Mouse (Mus musculus) cerebellum, adult 9-11 months (tissue): ENCODE data around the gene Exd1.
A peak's percentile ranks its signal among the peaks of the same experiment; 100 is the strongest.
"Not testable (repeated sequence)": the region's sequence is repeated elsewhere in the genome, so short reads cannot be mapped to it uniquely, and the experiment has no call there.

Experiments
- DNase-seq: peaks from one replicate; pipeline ENCODE4 v3.0.0; 2022

The Exd1 gene

DNA sequence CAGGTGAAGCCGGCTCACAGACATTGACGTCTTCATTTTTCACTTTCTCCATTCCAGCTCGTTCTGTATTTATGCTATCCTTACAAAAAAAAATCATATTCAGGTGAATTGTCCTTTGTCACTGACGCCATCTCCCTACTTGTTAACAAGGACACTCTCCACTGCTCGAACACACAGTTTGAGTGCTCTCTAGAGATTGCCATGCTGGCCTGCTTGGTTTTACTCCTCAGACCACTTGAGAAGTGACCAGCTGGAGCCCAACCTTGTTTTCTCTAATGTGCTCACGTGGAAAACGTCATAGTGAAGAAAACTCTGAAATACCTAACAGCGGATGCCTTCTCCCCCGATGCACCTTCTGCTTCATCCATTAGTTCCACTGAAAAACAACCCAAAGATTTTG is 8.6 kb downstream of the Exd1 start:
- DNase-seq, result no peak

DNA sequence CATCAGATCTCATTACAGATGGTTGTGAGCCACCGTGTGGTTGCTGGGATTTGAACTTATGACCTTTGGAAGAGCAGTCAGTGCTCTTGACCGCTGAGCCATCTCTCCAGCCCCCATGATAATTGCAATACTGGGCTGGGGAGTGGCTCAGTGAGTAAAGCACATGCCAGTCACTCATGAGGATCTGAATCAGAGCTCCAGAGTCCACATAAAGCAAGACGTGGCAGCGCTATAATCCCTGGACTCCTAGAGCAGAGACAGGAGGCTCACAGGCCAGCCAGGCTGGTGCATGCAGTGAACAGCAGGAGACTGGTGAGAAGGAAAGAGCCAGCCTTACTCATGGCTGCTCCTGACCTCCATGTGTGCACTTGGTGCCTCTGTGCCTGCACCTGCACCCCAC is 22.0 kb downstream of the Exd1 start:
- DNase-seq, result no peak

DNA sequence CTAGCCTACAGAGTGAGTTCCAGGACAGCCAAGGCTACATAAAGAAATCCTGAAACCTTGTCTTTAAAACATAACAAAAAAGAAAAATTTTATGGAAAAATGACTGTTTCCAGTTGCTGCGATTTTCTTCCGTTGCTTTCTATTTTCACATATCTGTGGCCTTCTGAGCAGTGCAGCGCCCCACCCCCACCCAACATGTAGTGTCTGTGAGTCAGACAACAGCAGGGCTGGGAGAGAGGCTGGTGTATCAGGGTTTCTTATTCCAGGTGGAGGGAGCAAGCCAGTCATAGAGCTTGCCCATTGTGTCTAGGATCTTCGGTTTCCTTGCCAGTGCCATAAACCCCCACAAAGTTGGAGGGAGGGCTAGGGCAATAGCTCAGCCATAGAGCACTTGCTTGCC is 23.6 kb downstream of the Exd1 start:
- DNase-seq, result no peak

DNA sequence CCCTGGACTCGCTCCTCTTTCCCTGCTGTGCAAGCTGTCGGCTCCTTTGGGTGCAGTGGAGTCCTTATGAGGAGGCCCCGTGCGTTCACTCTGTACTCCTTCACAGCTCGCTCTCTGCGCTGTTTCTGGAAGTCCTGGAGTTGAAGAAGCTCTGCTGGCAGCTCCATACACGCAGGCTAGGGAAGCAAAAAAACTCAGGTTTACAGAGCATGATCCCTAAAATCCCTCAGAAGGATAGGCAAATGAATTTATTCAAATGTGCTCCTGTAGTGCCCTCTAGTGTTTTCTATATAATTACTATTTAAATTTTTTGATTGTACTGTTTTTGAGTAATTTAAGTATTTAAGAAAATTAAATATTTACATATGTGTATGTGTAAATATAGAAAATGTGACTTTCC is 26.9 kb downstream of the Exd1 start:
- no peak for DNase-seq

DNA sequence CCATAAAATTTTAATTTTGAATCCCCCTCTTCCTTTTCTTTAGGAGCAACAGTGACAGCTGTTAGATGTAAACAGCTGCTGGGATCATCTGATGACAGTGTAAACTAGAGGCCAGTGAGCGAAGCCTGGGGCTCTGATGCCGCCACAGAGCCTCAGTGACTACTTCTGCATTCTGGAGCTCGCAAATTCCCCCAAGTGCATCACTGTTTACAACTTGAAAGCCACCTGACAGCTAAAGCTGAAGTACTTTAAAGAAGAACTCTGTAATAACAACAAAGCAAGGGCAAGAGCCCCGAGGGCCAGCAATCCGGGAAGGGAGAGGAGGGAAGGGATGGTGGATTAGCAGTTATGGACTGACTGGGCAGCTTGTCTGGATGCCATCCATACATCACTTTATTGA is 30.6 kb downstream of the Exd1 start:
- DNase-seq, result no peak

DNA sequence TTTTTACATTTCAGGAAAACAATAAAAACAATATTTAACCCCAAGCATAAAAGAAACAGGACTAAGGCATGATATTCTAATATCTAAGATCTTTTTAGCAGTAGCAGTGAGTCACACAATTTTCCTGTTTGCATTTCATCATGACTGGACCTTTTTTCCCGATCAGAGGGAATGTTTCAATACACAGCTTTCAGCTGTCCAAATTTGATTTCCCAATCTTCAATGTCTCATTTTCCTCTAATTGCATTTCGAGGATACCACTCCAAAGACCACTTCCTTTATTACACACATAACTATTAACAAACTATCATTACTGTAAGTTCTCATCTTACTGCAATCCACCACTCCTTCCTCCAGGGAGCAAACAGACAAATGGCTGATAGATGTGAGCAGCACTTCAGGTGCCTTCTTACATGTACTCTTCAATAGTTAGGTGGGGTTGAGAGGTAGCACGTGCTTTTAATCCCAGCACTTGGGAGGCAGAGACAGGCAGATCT is 33.4 kb downstream of the Exd1 start:
- DNase-seq, result no peak

DNA sequence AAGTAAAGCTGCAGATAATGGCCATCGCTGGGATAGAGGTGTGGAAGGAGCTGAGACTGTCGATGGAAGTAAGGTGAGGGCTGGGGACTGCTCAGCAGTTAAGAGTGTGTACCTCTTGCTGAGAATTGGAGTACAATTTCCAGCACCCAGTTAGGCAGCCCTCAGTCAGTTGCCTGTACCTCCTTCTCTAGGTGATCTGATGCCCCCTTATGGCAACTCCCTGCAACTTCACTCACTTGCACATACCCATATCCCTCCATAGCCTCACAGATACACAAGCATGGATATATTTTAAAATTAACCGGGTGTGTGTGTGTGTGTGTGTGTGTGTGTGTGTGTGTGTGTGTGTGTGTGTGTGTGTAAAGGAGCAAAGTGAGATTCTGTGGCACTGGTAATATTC is 35.1 kb downstream of the Exd1 start:
- DNase-seq, result no peak

DNA sequence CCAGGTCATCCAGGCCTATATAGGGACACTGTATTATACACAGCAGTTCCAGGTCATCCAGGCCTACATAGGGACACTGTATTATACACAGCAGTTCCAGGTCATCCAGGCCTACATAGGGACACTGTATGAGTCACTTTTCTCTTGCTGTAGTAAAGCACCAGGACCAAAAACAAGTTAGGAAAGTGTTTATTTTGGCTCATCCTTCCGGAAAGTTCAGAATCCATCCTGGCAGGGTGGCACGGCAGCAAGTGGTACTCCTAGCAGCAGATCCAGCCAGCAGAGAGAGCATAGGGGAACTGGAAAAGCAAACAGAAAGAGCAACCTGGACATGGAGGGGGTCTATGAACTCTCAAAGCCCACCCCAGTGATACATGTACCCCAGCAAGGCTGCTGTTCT is 36.6 kb downstream of the Exd1 start:
- DNase-seq, result no peak

DNA sequence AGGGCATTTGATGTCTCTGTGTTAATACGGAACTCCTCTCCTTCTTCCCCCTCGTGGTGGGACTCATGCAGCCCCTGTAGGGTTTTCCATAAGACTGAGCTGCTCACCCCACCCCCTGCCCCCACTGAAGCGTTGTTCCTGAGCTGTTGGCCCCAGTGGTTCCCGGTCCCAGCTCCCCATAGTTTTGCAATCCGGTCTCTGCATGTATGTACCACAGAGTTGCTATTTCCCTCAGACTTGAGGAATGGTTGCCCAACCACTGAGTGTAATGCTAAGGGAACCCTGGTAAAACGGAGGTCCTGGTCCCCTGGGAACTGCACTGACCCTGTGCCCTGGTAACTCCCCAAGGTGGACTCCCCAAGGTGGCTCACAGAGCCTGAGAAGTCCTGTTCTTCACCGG is 38.9 kb downstream of the Exd1 start:
- DNase-seq, result not testable (repeated sequence)

DNA sequence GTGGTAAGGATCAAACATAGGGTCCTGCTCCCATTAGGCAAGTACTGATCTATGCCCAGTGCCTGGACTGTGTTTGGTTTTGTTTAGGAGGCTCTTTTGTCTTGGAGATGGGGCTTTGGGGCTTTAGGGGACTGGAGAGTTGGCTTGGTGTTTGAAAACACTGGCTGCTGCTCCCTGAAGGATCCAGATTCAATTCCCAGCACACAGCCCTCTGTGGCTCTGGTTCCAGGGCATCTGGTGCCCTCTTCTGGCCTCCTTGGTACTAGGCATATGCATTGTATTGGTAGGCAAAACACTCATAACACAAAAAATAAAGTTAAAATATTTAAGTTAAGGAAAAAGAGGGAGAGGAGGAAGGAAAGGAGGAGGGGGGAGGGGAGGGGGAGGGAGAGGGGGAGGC is 40.3 kb downstream of the Exd1 start:
- no peak for DNase-seq

DNA sequence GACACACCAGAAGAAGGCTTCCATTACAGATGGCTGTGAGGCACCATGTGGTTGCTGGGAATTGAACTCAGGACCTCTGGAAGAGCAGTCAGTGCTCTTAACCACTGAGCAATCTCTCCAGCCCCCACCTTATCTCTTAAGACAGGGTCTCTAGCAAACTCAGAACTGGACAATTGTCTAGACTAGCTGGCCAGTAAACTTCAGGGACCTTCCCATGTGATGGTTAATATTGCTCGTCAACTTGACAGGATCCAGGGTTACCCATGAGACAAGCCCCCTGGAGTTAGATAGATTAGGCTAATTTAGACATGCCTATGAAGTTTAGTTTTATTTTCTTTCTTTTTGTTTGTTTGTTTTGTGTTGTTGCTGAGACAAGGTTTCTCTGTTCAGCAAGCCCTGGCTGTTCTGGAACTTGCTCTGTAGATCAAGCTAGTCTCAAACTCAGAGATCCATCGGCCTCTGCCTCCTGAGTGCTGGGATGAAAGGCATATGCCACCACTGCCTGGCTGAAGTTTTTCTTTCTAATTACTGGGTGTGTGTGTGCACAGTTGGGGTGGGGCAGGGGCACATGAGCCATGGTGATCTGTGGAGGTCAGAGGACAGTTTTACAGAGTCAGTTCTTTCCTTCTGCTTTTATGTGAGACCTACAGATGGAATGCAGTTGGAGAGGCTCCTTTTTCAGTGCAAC is 46.3 kb downstream of the Exd1 start:
- DNase-seq, result no peak

DNA sequence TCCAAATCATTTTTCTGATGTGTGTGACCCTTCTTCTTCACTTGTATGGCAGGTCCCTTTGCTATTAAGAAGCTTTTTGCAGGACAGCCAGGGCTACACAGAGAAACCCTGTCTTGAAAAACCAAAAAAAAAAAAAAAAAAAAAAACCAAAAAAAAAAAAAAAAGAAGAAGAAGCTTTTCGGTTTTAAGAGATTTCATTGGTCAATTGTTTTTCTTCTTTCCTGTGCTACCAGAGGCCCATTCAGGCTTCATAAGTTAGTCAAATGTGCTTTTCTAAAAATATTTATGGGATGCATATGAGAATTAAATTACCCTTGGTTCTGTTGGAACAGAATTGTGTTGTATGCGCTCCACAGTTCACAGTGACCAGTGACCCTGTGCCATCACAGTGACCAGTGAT is 48.6 kb downstream of the Exd1 start:
- DNase-seq, result no peak

DNA sequence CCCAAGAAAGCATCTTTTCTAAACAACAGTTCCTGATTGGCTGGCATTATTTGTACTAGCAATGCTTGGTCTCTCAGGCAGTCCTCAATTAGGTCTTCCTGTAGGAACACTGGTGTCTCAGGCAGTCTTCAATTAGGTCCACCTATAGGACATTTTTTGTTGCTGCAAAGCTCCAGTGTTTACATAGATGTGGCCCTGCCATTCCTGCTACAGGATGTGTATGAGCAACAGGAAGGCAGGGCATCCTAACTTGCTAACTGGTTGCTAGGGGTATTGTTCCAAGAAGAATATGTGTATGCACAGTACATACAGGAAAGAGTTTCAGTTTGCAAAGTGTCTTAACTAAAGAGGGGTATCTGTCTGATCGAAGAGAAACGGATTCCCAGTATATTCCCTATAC is 51.3 kb downstream of the Exd1 start:
- no peak for DNase-seq

DNA sequence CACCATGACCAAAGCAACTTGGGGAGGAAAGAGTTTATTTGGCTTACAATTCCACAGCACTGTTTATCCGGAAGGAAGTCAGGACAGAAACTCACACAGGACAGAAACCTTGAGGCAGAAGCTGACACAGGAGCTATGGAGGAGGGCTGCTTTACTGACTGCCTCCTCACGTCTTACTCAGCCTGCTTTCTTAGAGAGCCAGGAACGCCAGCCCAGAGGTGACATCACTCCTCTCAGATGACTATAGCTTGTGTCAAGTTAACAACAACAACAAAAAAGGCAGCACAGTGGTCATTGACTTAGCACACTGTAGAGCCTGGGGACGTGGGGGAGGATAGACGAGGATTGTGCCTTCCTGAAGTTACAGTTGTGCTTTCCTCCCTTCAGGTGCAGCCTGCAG is 55.5 kb downstream of the Exd1 start:
- no peak for DNase-seq

DNA sequence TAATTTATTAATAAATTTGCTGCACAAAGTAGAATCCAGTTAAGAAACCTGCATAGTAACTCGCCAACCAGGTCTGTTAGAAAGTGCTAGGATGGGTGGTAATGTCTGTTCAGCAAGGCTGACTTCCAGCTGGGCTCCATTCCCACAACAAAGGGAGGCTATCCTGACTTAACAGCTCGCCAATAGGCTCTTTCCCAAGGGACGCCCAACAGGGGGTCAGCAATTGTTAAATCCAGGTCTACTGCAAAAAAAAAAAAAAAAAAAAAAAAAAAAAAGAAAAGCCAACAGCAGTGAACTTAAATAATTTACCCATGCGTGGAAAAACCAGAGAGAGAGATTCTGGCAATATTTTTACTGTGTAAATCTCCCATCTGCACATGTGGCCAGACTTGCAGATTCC is 60.9 kb downstream of the Exd1 start:
- no peak for DNase-seq

DNA sequence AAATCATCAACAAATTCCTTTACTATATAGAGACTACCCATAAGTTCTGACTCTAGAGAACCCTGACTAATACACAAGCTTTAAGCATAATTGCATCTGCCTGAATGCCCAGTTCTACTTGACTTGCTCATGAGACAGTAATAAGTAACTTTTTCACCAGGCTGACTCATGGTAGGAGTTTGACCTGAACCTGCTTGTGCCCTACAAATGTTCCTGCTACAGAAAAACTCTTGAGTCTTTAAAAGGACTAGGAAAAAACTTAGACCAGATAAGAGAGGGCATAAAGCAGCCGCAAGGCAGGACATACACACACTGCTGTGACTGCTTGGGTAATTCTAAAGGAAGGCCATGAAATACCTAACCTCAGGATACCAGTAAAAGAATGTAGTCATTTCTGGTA is 65.1 kb downstream of the Exd1 start:
- DNase-seq, result no peak

DNA sequence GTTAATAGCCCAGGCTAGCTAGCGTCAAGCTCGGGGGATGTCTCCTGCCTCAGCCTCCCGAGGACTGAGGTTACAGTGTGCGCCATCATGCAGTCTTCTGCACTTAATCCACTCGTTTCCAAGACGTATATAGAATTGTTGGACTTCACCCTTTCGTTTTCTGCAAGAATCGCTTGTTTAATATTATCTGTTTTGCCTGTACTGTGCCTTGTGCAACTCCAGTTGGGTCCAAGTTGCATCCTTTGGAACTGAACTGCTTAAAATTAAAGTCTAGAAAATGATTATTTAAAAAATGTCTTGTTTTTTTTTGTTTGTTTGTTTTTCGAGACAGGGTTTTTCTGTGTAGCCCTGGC is 69.1 kb downstream of the Exd1 start:
- no peak for DNase-seq

DNA sequence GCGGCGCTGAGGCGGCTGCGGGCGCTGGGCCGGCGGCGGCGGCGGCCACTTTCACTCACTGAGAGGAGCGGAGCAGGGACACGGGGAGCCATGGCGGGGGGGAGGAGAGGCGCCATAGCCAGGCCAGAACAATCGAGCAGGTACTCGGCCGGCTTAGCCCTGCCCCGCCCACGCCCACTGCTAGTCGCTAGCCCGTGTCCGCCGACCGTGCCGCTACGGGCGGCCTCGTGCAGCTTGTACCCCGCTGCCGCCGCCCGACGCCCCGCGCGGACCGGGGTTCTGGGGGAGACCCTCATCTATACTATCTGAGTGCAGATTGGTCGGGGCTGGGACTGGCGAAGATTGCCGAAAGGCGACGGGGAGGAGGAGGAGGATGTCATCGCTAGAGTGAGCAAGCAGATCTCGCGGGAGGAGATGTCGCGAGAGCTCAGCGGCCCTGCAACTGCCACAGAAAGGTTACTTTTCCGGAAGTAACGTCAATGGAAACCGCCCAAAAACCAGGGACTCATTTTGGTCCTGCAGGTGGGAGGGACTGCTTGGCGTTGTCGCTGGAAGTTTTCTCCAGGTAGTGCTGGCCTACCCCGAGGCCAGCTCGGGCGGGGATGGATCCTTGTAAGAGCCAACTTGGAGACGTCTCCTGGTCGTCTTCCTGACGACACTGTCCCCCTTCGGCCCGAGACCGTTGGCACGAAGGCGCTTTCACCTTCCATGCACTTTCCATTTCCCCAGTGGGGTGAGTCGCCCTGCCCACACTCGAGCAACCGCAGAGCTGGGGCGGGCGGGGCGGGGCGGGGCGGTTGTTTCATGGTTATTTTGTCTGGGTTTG is 69.6 kb downstream of the Exd1 start, which contains the start of gene Ino80:
TSS of gene Ino80 (minus strand) at position 117 of the 826 bp plus-strand sequence.
- DNase-seq, result peak; percentile 99

DNA sequence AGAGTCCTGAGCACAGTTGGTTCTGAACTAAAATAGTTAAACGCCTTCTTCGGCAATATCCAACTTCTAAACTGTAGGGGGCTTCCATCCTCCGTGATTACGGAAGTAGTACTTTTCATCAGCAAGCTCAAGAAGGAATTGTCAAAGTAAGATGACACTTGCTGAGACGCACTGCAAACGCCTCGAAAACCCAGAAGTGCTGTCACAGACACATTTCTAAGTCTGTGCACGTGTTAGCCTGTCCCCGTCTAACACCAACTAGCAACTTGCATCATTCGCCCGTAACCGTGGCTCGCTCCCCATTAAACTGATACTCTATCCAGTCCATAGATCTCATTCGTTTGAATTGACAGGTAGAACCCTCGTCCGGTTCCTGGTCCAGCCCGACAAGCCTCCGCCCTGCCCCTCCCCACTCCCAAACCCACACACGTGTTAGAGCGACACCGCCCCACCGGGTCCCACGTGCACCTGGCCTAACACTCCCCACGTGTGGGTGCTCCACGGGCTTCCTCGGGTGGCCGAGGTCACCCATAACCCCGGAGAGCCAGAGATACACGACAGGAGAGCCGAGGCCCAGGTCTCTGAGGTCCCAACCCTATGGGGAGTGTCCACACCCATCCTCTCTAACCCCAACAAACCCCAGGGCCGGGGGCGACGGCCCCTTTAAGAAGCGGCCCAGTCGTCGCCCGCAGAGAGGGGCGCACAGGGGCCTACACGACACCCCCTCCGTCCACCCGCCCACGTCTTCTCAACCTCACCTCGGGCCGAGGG is 70.6 kb downstream of the Exd1 start:
- DNase-seq, result peak; percentile 82

DNA sequence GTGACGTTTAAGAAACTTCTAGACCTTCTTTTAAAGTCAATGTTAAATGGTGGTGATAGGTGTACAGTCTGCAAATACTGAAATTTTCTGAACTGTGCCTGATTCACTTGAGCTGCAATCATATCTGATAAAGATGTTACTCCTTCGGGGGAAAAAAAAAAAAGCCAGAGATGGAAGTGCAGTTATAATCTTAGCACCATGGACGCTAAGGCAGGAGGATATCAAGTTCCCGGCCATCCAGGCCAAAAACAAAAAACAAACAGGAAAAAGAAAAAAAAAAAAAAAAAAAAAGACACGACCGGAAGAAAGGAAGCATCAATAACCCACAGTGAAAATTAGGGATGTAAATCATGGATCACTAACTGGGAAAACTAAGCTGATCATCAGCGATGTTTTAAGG is 71.3 kb downstream of the Exd1 start:
- DNase-seq, result no peak
